Mouse (Mus musculus) brown adipose tissue, adult 24 weeks (tissue): Measurements from ENCODE around the gene Disp2. TPM values are rescaled to one million over a fixed set of nuclear protein-coding genes. Genes with fewer than 3 reads are reported as not detected.

Source experiments
- H3K27ac ChIP-seq: fragments of 200-500 bp; replicated peaks from 2 replicates; pipeline ENCODE4 v1.5.1; 2012; ENCODE audit warnings: low read depth, mild to moderate bottlenecking, low read length
- H3K4me1 ChIP-seq: fragments of 200-500 bp; 2 replicates; pipeline ENCODE4 v1.6.1; 2012; ENCODE audit warnings: low read length, mixed read lengths; ENCODE audit not compliant: control insufficient read depth, insufficient read depth, insufficient read length
- H3K4me3 ChIP-seq: fragments of 200-500 bp; 2 replicates; pipeline ENCODE4 v1.5.1; 2012; ENCODE audit warnings: low read depth, mild to moderate bottlenecking, low read length, moderate library complexity; ENCODE audit not compliant: insufficient read depth
- polyA plus RNA-seq: library from polyadenylated mRNA; stranded (reverse); fragments of >200 nt; gene quantifications from 2 replicates; pipeline ENCODE4 v1.2.4, GENCODE M21; 2012; ENCODE audit not compliant: missing spikeins, insufficient read depth, insufficient read length

Gene Disp2
- polyA plus RNA-seq, 1 experiment = 0.32 TPM

DNA sequence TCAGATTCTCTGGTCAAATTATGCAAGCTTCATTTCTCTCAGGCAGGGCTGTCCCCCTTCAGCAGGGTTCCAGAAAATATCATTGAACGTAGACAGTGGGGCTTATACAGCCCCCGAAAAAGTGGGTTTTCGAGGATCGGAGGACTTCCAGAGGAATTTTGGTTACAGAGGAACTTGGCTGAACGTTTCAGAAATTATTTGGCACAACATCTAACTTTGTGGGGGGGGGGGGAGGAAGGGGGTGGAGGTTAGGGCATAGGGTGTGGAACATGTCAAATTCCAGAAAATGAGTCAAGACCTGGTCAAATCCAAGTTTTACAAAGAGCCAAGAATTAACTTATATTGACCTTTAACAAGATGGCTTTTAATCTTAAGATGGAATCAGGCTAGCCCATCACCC is 49.6 kb downstream of the Disp2 start:
- Histone ChIP-seq H3K27ac (no peak overlapping the region), H3K4me3 (no peak overlapping the region), H3K4me1 (no peaks in the 10 kb centered on the region)

DNA sequence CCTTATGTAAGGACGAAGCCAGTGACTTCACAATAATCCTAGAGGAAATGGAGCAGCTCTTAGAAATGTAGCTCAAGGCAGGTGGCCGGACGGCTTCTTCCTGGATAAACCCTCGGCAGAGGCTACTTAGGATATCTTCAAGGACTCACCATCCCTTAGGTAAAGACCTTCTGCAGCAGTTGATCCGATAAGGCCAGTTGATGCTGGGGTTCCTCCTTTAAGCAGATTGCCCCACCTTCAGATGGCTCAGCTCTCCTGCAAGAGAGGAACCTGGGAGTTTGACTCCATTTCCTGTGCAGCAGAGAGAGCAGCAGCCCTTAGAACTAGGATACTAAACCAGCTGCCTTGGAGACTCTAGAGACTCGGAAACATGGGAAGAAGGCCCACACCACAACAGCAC is 54.5 kb downstream of the Disp2 start:
- H3K4me1 ChIP-seq = no peaks in the 10 kb centered on the region
- no peak overlapping the region for H3K27ac ChIP-seq
- no peak overlapping the region for H3K4me3 ChIP-seq

DNA sequence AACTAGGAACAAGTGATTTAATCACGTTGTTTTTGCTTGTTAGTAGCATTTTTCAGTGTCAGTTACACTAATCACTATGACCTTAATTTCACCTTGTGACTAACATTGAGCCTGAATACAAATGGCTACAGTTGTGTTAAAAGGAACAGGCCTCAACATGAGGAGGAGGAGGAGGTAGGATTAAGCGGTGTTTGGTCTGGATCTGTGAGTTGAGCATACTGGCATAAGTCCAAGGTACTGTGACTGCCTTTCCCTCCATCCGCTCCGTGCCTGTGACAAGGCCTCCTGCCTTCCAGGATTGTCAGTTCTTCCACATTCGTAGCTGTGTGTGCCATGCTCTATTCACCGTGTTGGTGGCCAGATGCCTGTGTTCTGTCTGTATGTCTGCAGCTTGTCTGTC is 55.6 kb downstream of the Disp2 start:
- no peaks in the 10 kb centered on the region for H3K4me1 ChIP-seq
- H3K4me3 ChIP-seq = no peak overlapping the region
- H3K27ac ChIP-seq = no peak overlapping the region

DNA sequence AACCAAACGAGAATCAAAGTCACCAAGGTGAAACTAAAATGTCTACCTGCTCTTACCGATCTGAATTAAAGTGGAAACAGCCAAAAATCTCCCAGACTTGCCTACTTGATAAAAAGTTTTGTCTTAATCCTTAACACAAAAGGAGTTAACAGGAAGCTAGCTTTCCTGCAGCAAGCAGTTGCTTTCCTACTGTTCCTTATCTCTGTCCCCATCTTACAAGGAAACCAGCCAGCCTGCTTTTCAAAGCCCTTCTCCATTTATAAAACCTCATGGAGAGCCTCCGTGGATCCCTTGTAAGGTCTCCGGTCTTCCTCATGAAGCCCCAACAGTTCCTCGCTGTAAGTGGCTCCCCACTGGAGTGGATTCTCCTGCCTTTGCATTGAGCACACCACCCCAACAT is 58.8 kb downstream of the Disp2 start:
- no peaks in the 10 kb centered on the region for H3K4me1 ChIP-seq
- H3K4me3 ChIP-seq = no peak overlapping the region
- no peak overlapping the region for H3K27ac ChIP-seq

DNA sequence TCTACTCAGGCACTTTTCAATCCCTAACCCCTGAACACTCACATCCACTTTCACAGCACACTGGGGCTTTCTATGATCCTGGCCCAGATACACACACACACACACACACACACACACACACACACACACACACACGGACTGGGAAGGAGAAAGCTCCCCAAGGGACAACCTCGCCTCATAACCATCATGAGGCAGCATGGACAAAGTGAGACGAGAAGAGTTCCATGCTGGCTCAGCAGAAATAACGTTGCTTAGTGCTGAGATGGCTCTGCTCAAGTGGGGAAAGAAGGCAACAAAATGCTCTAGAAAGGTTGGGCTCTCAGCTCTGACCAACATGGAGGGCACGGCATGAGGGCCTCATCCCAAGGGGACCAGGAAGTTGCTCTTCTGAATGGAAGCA is 61.7 kb downstream of the Disp2 start:
- H3K4me1 ChIP-seq = no peaks in the 10 kb centered on the region
- no peak overlapping the region for H3K4me3 ChIP-seq
- no peak overlapping the region for H3K27ac ChIP-seq

DNA sequence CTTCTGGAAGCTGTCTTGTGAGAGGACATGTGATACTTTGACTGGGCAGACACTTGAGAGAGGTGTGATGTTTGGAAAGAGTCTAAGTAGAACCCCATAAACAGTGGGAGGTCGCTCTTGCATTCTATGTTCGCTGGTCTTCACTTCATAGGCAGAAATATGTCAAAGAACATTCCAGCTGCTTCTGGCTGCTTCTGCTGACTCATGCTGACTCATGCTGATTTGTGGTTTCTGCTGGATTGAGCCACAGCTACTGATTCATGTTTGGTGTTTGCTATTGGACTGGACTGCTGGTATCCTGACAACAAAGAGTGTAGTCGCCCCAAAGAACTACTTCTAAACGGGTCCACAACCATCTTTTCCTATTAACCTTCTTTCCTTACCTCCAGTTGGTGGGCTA is 62.3 kb downstream of the Disp2 start:
- Histone ChIP-seq H3K4me3 (no peak overlapping the region), H3K27ac (no peak overlapping the region), H3K4me1 (no peaks in the 10 kb centered on the region)

DNA sequence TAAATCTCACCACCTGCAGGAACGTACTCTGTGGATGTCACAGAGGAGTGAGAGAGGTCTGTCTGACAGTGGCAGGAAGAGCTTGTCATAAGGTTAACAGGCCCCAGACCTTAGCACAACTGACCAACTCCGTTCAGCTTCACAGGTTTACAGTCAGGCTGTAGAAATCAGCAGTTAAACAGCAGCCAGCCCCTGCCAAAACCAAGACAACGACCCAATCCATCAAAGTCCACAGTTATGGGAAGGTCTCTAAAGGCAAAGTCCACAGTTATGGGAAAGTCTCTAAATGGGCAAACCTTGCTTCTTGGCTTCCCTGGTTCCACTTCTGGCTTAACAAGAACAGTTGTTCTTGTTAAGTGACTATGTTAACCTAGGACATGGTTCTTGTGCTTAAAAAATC is 64.9 kb downstream of the Disp2 start:
- no peaks in the 10 kb centered on the region for H3K4me1 ChIP-seq
- no peak overlapping the region for H3K27ac ChIP-seq
- H3K4me3 ChIP-seq = no peak overlapping the region

DNA sequence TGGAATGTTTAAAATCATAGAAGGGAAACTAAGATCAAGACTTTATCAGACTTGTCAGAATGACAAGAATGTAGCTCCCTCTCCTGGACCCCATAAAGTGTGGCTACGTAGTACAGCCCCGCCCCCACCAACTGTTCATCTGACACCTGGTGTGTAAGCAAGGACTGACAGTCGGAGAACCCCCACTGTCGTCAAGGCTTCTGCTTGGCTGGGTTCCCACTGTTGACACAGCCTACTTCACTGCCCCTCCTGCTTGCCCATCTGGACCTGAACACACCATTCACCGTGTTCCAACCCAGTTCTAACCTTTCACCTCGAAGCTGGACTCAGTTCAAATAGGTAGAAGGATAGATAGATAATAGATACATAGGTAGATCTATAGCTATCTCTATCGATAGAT is 66.7 kb downstream of the Disp2 start:
- no peak overlapping the region for H3K27ac ChIP-seq
- no peak overlapping the region for H3K4me3 ChIP-seq
- no peaks in the 10 kb centered on the region for H3K4me1 ChIP-seq

DNA sequence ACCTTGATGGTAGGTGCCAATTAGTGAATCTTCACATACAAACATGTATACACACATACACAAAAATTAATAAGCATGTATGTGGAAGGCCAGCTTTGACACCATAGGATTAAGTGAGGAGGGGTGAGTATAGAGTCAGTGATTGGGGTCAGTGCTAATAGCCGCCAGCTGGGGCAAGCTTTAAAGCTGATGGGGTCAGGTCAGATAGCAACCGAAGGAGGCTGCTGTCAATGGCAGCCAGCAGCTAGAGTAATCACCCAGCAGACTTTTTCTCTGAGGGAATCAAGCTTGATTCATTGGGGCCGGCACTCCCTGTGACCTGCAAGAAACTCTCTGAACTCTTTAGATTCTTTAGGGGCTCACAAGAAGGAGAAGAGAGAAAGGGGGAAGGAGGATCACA is 72.2 kb downstream of the Disp2 start:
- Histone ChIP-seq H3K4me1 (no peaks in the 10 kb centered on the region), H3K27ac (no peak overlapping the region), H3K4me3 (no peak overlapping the region)

Other genes starting within 250 kb of the Disp2 start
- gene Bmf, start 230.0 kb upstream of the Disp2 start, polyA plus RNA-seq = 2.5 and 3.0 TPM in 2 replicates
- 0.52 and 1.2 TPM in 2 replicates for gene Bub1b, start 181.5 kb upstream of the Disp2 start, polyA plus RNA-seq
- not detected in 2 replicates for gene Pak6, start 116.4 kb upstream of the Disp2 start, polyA plus RNA-seq
- not detected in 2 replicates for gene Ankrd63, start 75.8 kb upstream of the Disp2 start, polyA plus RNA-seq
- gene Plcb2, start 51.3 kb upstream of the Disp2 start, polyA plus RNA-seq = 0.67 and 0.71 TPM in 2 replicates
- 41.7 and 48.7 TPM in 2 replicates for gene Inafm2, start 34.0 kb upstream of the Disp2 start, polyA plus RNA-seq
- gene Ccdc9b, start 17.1 kb upstream of the Disp2 start, polyA plus RNA-seq = 4.0 and 4.8 TPM in 2 replicates
- not detected in 2 replicates for gene Phgr1, start 7.0 kb upstream of the Disp2 start, polyA plus RNA-seq
- gene Knstrn, start 34.3 kb downstream of the Disp2 start, polyA plus RNA-seq = 1.5 TPM in 1 of 2 replicates, not detected in the other
- 134 and 164 TPM in 2 replicates for gene Ivd, start 82.2 kb downstream of the Disp2 start, polyA plus RNA-seq
- 3.8 and 4.3 TPM in 2 replicates for gene Bahd1, start 120.7 kb downstream of the Disp2 start, polyA plus RNA-seq
- 4.2 and 4.7 TPM in 2 replicates for gene Chst14, start 146.8 kb downstream of the Disp2 start, polyA plus RNA-seq
- gene Ccdc32, start 249.7 kb downstream of the Disp2 start, polyA plus RNA-seq = 13.3 and 19.1 TPM in 2 replicates